Mouse (Mus musculus) neural tube, embryonic 12.5 days (tissue): ENCODE measurements around the gene Mfsd4b2. TPM values are rescaled to one million over a fixed set of nuclear protein-coding genes. Genes with fewer than 3 reads are reported as not detected.
"Not testable (repeated sequence)": the region's sequence is repeated elsewhere in the genome, so short reads cannot be mapped to it uniquely, and the experiment has no call there.

Source experiments
- ATAC-seq: fragments of 200-750 bp; cut with Nextera tagmentation; 2 replicates; pipeline ENCODE4 v1.8.0; 2017; ENCODE audit warnings: low read depth, mild to moderate bottlenecking, moderate TSS enrichment, moderate library complexity; ENCODE audit not compliant: low FRiP score
- H3K27ac ChIP-seq: fragments of 300-500 bp; sonication (generic); 2 replicates; pipeline ENCODE4 v1.5.1; 2016
- H3K27me3 ChIP-seq: fragments of 300-500 bp; sonication (generic); replicated peaks from 2 replicates; pipeline ENCODE4 v1.6.1; 2016; ENCODE audit warnings: mild to moderate bottlenecking
- H3K36me3 ChIP-seq: fragments of 300-500 bp; sonication (generic); 2 replicates; pipeline ENCODE4 v1.6.1; 2016; ENCODE audit warnings: mild to moderate bottlenecking
- H3K4me1 ChIP-seq: fragments of 300-500 bp; sonication (generic); 2 replicates; pipeline ENCODE4 v1.6.1; 2016
- H3K4me2 ChIP-seq: fragments of 300-500 bp; sonication (generic); replicated peaks from 2 replicates; pipeline ENCODE4 v1.6.1; 2016; ENCODE audit warnings: mild to moderate bottlenecking
- H3K4me3 ChIP-seq: fragments of 300-500 bp; sonication (generic); 2 replicates; pipeline ENCODE4 v1.5.1; 2016
- H3K9ac ChIP-seq: fragments of 300-500 bp; sonication (generic); 2 replicates; pipeline ENCODE4 v1.6.1; 2016; ENCODE audit warnings: mild to moderate bottlenecking
- H3K9me3 ChIP-seq: fragments of 300-500 bp; sonication (generic); 2 replicates; pipeline ENCODE4 v1.6.1; 2016; ENCODE audit warnings: mild to moderate bottlenecking
- WGBS: fragments of 180-500 bp; shearing (Covaris S2); methylation state at CpG from one replicate; pipeline ENCODE4 v1.1.7; 2016; 5-methylcytosine and 5-hydroxymethylcytosine counted together
- polyA plus RNA-seq: library from polyadenylated mRNA; unstranded; fragments of >200 nt; fragmentation: Nextera tagmentation; extraction: Ambion mirVana; gene quantifications from 2 replicates; pipeline ENCODE4 v1.2.1, GENCODE M21; 2016

Mfsd4b2 gene
- not detected in 2 replicates for polyA plus RNA-seq

- peaks cover 19% of the 10 kb centered on the region for H3K27me3 ChIP-seq
- H3K9me3 ChIP-seq: no peaks in the 10 kb centered on the region
- peak within 1 kb of the TSS; percentile 87 for H3K4me2 ChIP-seq
- H3K9ac ChIP-seq: peak within 1 kb of the TSS; percentile 57
- ATAC-seq: peak; percentile 77; the same call in 1 of the 2 replicates
- no peak within 1 kb of the TSS for H3K27ac ChIP-seq
- H3K4me1 ChIP-seq: peaks cover 8% of the 10 kb centered on the region
- no peaks in the 10 kb centered on the region for H3K36me3 ChIP-seq
- 2% methylated on average over 41 of the region's 41 CpGs for WGBS
- H3K4me3 ChIP-seq: peak within 1 kb of the TSS; percentile 43
Observed at GRCm38 (mm10) chr10:39926616-39927139, at the start of gene Mfsd4b2. TSS of gene Mfsd4b2 (minus strand) at chr10:39926923.

DNA sequence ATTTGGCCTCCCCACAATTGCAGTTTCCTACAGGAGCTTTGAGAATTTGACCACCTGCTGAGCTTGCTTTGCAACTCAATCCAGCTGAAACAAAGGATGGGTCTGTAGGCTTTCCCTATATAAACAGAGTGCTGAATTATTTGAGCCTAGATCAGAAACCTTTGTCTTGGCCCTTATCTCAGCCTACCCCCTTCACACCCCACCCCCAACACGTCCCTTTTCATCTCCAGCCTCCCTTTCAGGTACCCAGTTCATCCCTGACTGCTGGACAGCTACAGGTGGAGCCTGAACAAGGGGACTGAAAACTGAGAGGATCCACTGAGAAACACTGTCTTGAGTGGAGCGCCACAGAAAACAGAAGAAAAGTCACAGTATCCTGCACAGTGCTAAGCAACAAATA is 49.0 kb upstream of the Mfsd4b2 start:
- Histone ChIP-seq H3K4me2 (no peak overlapping the region), H3K27ac (no peak overlapping the region), H3K4me1 (no peaks in the 10 kb centered on the region), H3K27me3 (no peaks in the 10 kb centered on the region), H3K9ac (no peak overlapping the region), H3K9me3 (peaks cover 12% of the 10 kb centered on the region), H3K36me3 (no peaks in the 10 kb centered on the region), H3K4me3 (no peak overlapping the region)
- ATAC-seq: no peak
- WGBS: 38% methylated on average over 2 of the region's 2 CpGs

DNA sequence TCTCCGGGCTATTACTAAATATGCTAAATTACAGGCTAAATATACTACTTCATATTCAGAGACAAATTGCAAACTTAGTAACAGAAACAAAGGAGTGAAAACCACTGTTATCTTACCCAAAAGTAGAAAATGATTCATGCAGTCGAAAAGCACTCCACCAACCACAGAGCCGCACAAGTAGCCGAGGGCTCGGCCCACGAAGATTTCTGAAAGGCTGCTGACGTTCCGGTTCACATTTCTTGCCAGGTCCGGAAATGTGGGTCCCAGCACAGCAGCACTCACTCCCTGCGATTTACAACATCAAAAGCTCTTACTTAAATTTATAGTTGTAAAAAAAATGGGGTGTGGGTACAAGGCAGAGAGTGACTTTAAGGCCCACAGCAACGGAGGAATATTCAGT is 48.3 kb upstream of the Mfsd4b2 start:
- WGBS: 71% methylated on average over 11 of the region's 11 CpGs
- Histone ChIP-seq H3K4me1 (no peaks in the 10 kb centered on the region), H3K4me3 (no peak overlapping the region), H3K9me3 (peaks cover 12% of the 10 kb centered on the region), H3K27ac (no peak overlapping the region), H3K4me2 (no peak overlapping the region), H3K27me3 (no peaks in the 10 kb centered on the region), H3K36me3 (no peaks in the 10 kb centered on the region), H3K9ac (no peak overlapping the region)
- no peak for ATAC-seq

- H3K4me2 ChIP-seq: no peak overlapping the region
- WGBS: 87% methylated on average over 3 of the region's 3 CpGs
- H3K9me3 ChIP-seq: no peaks in the 10 kb centered on the region
- H3K4me3 ChIP-seq: no peak overlapping the region
- no peak overlapping the region for H3K27ac ChIP-seq
- H3K27me3 ChIP-seq: no peaks in the 10 kb centered on the region
- no peaks in the 10 kb centered on the region for H3K36me3 ChIP-seq
- H3K9ac ChIP-seq: no peak overlapping the region
- H3K4me1 ChIP-seq: no peaks in the 10 kb centered on the region
- ATAC-seq: no peak
Observed at GRCm38 (mm10) chr10:39967512-39967911, 40.8 kb upstream of the Mfsd4b2 start.

DNA sequence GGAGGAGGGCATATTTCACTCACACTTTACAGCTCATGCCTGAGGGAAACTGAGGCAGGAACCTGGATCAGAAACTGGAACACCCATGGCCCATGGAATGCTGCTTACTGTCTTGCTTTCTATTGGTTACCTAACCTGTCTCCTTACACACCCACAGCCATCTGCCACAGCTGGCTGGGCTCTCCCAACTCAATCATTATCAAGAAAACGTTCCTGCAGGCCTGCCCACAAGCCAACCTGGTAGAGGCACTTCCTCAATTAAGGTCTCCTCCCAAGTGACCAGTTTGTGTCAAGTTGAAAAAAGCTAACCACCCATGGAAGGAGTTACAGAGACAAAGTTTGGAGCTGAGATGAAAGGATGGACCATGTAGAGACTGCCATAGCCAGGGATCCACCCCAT is 35.2 kb upstream of the Mfsd4b2 start:
- H3K27me3 ChIP-seq: no peaks in the 10 kb centered on the region
- ATAC-seq: no peak
- peaks cover 7% of the 10 kb centered on the region; the same call in 1 of the 2 replicates for H3K4me1 ChIP-seq
- H3K9me3 ChIP-seq: no peaks in the 10 kb centered on the region
- WGBS: 38% methylated on average over 1 of the region's 1 CpGs
- H3K4me3 ChIP-seq: no peak overlapping the region
- H3K36me3 ChIP-seq: no peaks in the 10 kb centered on the region
- no peak overlapping the region for H3K27ac ChIP-seq
- no peak overlapping the region for H3K9ac ChIP-seq
- no peak overlapping the region for H3K4me2 ChIP-seq

DNA sequence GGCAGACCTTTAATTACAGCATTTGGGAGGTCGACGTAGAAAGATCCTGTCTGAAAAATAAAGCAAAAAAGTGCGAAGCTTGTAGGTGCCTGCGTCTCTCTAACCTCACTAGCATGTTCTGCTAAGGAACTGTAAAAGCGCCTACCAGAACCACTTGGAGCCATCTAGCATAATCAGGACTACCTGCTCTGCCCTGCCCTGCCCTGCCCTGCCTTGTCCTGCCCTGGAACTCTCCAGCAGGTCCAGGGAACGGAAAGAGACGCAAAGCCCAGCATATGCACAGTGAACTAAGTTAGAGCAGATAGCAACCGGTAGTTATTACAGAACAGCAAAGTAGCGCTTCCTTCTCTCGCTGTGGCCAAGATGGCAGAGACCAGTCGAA is 33.7 kb upstream of the Mfsd4b2 start:
- 49% methylated on average over 11 of the region's 11 CpGs for WGBS
- no peaks in the 10 kb centered on the region for H3K9me3 ChIP-seq
- peak; percentile 64 for ATAC-seq
- H3K4me1 ChIP-seq: peaks cover 7% of the 10 kb centered on the region; the same call in 1 of the 2 replicates
- no peaks in the 10 kb centered on the region for H3K27me3 ChIP-seq
- peak overlapping the region; percentile 98 for H3K4me2 ChIP-seq
- no peak overlapping the region for H3K9ac ChIP-seq
- 0 out of 2 replicates have a peak overlapping the region, but pooled peaks have one; percentile 42 for H3K4me3 ChIP-seq
- H3K36me3 ChIP-seq: no peaks in the 10 kb centered on the region
- no peak overlapping the region for H3K27ac ChIP-seq

DNA sequence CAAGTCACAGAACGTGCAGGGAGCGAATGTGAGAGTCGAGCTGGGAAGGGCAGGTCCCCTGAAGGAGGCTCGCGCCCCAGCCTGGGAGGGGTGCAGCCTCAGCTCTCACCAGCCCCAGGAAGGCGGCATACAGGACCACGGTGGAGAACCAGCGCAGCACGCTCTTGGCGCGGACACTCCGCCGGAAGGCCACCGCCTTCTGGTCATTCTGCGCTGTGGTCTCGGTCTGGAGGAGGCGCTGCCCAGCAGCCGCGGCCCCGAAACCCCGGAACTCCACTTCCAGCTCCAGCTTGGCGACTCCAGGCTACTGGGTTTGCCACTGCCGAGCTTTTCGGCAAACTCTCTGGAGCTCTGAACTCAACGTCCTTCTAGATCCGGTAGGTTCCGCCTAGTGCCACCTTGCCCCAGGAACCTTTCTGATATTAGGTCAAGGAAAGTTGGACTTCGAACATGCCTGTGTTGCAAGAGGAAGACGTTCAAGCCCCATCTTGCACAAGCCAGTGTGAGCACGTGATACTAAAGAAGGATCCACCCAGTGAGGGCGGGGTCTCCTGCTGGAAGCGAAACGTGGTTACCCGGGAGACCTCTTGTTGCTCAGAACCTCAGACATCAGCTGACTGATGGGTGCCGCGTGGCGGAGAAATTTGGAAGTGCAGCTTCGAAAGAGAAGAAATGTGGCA is 33.2 kb upstream of the Mfsd4b2 start, which contains the start of gene Mfsd4b3:
Gene Mfsd4b3 (minus strand): TSS at position 393 of the 680 bp plus-strand sequence.
- peak; percentile 98 for ATAC-seq
- Histone ChIP-seq H3K4me2 (peak within 1 kb of the TSS; percentile 98), H3K9ac (peak within 1 kb of the TSS; percentile 30; the same call in 1 of the 2 replicates), H3K4me3 (peak within 1 kb of the TSS; percentile 42), H3K27ac (no peak within 1 kb of the TSS), H3K27me3 (no peaks in the 10 kb centered on the region), H3K4me1 (peaks cover 7% of the 10 kb centered on the region; the same call in 1 of the 2 replicates), H3K9me3 (no peaks in the 10 kb centered on the region), H3K36me3 (no peaks in the 10 kb centered on the region)
- under 1% methylated on average over 38 of the region's 38 CpGs for WGBS

GRCm38 (mm10) chr10:39958266-39958665 is 31.5 kb upstream of the Mfsd4b2 start:
- WGBS: 72% methylated on average over 4 of the region's 4 CpGs
- no peak overlapping the region for H3K4me2 ChIP-seq
- H3K9ac ChIP-seq: no peak overlapping the region
- ATAC-seq: no peak
- no peaks in the 10 kb centered on the region for H3K27me3 ChIP-seq
- no peak overlapping the region for H3K4me3 ChIP-seq
- H3K36me3 ChIP-seq: no peaks in the 10 kb centered on the region
- peaks cover 7% of the 10 kb centered on the region; the same call in 1 of the 2 replicates for H3K4me1 ChIP-seq
- H3K9me3 ChIP-seq: no peaks in the 10 kb centered on the region
- H3K27ac ChIP-seq: no peak overlapping the region

DNA sequence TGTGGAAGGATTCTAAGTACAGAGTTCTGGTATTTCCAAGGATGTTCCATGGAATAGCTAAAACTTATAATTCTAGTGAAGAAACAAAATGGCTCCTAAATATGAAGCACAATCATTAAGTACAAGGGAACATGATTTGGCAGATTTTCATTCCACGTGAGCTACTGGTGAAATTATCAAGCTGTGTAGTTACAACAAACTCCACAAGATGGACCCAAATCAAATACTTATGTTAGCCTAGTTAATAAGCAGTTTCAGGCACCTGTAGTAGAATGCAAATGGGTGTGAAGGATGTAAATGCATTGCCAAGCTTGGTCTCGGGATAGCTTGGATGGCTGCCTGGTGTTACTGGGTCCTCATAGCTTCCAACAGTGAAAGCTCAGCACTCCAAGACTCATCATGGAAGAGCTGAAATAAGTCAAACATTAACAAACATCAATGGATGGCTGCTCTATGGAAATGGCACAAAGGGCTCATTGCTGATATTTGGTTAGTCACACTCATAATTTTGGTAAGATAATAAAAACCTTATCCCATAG is 29.7 kb upstream of the Mfsd4b2 start:
- H3K4me1 ChIP-seq: peaks cover 7% of the 10 kb centered on the region; the same call in 1 of the 2 replicates
- no peak overlapping the region for H3K4me2 ChIP-seq
- ATAC-seq: no peak
- H3K9ac ChIP-seq: no peak overlapping the region
- H3K4me3 ChIP-seq: no peak overlapping the region
- 82% methylated on average over 2 of the region's 2 CpGs for WGBS
- H3K36me3 ChIP-seq: no peaks in the 10 kb centered on the region
- no peaks in the 10 kb centered on the region for H3K27me3 ChIP-seq
- H3K9me3 ChIP-seq: no peaks in the 10 kb centered on the region
- no peak overlapping the region for H3K27ac ChIP-seq

DNA sequence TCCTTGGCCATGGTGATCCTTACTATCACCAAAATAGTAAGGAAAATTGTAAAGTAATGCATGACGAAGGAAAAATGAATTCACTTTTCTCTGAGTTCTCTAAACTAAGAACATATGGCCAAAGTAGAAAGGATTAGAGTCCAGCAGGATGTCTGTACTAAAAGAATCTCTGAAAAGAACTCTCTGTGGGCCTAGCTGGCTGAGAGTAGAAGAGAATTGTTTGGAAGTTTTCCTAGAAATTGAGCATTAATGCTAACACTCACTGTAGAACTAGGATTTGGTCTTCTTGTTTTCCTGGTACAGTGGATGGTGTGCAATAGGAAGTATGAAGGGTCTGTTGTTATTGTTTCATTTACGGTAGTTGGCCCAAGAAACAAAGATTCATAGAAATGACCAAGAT is 28.4 kb upstream of the Mfsd4b2 start:
- Histone ChIP-seq H3K4me2 (no peak overlapping the region), H3K9ac (no peak overlapping the region), H3K4me1 (0 out of 2 replicates have a peak, but pooled peaks cover 5% of the 10 kb centered on the region), H3K27ac (no peak overlapping the region), H3K36me3 (no peaks in the 10 kb centered on the region), H3K4me3 (no peak overlapping the region), H3K27me3 (no peaks in the 10 kb centered on the region), H3K9me3 (no peaks in the 10 kb centered on the region)
- ATAC-seq: no peak
- WGBS: 84% methylated on average over 2 of the region's 2 CpGs

- H3K9me3 ChIP-seq: no peaks in the 10 kb centered on the region
- WGBS: 88% methylated on average over 2 of the region's 2 CpGs
- no peak for ATAC-seq
Observed at GRCm38 (mm10) chr10:39949377-39949954, 22.7 kb upstream of the Mfsd4b2 start.

DNA sequence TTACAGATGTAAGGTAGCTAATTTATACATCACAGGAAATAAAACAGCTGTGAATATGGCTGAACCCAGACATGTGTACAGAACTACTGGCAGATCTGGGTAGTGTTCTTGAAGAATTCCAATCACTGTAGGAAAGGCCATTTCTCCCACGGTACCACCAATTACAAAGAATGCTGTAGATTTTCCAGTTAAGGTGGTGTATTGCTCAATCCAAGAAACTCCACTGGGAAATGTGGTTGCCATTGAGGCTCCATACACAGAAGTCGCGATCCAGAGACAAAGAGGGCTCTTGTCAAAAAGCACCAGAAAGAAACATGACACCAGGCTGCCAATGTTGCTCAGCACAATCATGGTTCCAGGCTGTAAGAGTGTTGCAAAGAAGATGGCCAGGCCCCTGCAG is 20.5 kb upstream of the Mfsd4b2 start:
- H3K36me3 ChIP-seq, H3K4me1 ChIP-seq, H3K4me3 ChIP-seq, H3K27me3 ChIP-seq, H3K4me2 ChIP-seq, ATAC-seq, H3K27ac ChIP-seq, H3K9me3 ChIP-seq, H3K9ac ChIP-seq: not testable (repeated sequence)
- WGBS: 79% methylated on average over 3 of the region's 3 CpGs

More at GRCm38 (mm10) chr10:39949377-39949954, 22.7 kb upstream of the Mfsd4b2 start:
- H3K9ac ChIP-seq: no peak overlapping the region
- no peak overlapping the region for H3K4me2 ChIP-seq
- H3K27ac ChIP-seq: no peak overlapping the region
- H3K4me1 ChIP-seq: no peaks in the 10 kb centered on the region
- H3K27me3 ChIP-seq: no peaks in the 10 kb centered on the region
- H3K36me3 ChIP-seq: no peaks in the 10 kb centered on the region
- no peak overlapping the region for H3K4me3 ChIP-seq
